Mouse (Mus musculus): ENCODE results near the gene Xpo5. TPM values are rescaled to one million over a fixed set of nuclear protein-coding genes. Genes with fewer than 3 reads are reported as not detected.

Xpo5 gene
- polyA plus RNA-seq, 1 experiment from 2014 or later, result 29.9 TPM

DNA sequence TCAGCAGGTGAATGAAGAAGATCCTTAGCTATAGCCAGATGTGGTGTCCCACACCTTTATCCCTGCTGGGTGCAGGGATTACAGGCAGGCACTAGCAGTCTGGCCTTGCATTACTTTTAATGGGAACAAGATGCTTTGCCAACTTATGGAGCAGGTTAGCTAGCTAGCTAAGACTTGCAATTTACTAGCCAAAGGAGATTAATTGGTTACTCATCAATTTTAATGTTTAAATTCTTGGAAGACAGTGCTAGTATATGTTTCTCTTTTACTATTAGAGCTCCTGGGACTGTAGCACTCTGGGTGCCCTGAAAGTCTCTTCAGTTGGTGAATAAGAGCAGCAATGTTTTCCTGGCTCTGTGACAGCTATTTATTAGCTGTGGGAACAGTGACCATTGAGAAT lies 4.1 kb downstream of the Xpo5 start:
- no peak overlapping the region for H3K4me2 ChIP-seq
- H3K27ac ChIP-seq (replicated peaks), result no peak overlapping the region
- H3K4me3 ChIP-seq (replicated peaks), result no peak overlapping the region
- H3K9me3 ChIP-seq (replicated peaks), result no peaks in the 10 kb centered on the region
- H3K27me3 ChIP-seq (replicated peaks), result no peaks in the 10 kb centered on the region
- H3K9ac ChIP-seq (replicated peaks), result no peak overlapping the region
- H3K4me1 ChIP-seq, result peaks cover 19% of the 10 kb centered on the region
- H3K36me3 ChIP-seq, result peaks cover 65% of the 10 kb centered on the region
- ATAC-seq (ENCODE audit: low FRiP score), result no peak

DNA sequence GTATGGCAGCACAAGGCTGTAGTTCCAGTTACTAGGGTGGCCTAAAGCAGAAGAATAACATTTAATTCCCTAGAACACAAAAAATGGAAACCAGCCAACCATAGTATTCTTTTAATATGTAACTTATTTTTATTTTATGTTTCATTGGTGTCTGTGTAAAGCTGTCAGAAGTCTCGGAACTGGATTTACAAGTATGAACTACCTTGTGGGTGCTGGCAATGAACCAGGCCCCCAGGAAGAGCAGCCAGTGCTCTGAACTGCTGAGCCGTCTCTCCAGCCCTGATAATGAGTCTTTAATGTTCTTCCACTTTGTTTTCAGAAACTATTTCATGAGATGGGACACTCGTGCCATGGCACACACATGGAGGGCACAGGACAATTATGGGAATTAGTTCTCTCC lies 8.0 kb downstream of the Xpo5 start:
- H3K36me3 ChIP-seq, result peaks cover 88% of the 10 kb centered on the region
- WGBS, result 97% methylated on average over 3 of the region's 3 CpGs
- H3K27ac ChIP-seq (replicated peaks), result no peak overlapping the region
- no peak overlapping the region for H3K4me3 ChIP-seq (replicated peaks)
- no peaks in the 10 kb centered on the region for H3K9me3 ChIP-seq (replicated peaks)
- H3K27me3 ChIP-seq (replicated peaks), result no peaks in the 10 kb centered on the region
- no peak overlapping the region for H3K4me2 ChIP-seq
- H3K4me1 ChIP-seq, result no peaks in the 10 kb centered on the region
- ATAC-seq (ENCODE audit: low FRiP score), result no peak
- no peak overlapping the region for H3K9ac ChIP-seq (replicated peaks)

DNA sequence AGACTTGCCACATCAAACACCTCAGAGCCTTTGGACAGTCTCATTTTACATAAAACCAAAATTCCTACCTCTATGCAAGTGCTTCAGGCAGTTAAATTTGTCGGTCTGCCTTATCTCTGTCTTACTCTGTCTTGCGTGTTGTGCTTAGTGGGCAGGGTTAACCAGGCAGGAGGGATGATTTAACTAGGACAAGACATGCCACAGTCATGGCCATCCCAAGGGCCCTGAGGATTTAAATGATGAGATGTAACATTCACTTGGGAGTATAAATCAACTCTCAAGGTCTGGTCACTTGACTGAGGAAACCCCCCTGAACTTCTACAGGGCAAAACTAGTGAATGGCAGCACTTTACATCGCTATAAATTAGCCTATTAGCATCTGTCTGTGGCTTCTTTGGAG lies 19.0 kb downstream of the Xpo5 start:
- Histone ChIP-seq H3K27me3 (replicated peaks) (no peaks in the 10 kb centered on the region), H3K4me2 (no peak overlapping the region), H3K4me3 (replicated peaks) (no peak overlapping the region), H3K27ac (replicated peaks) (no peak overlapping the region), H3K9ac (replicated peaks) (no peak overlapping the region), H3K9me3 (replicated peaks) (no peaks in the 10 kb centered on the region), H3K36me3 (peaks cover 98% of the 10 kb centered on the region), H3K4me1 (no peaks in the 10 kb centered on the region)
- no peak for ATAC-seq (ENCODE audit: low FRiP score)
- WGBS, result 88% methylated on average over 3 of the region's 3 CpGs

DNA sequence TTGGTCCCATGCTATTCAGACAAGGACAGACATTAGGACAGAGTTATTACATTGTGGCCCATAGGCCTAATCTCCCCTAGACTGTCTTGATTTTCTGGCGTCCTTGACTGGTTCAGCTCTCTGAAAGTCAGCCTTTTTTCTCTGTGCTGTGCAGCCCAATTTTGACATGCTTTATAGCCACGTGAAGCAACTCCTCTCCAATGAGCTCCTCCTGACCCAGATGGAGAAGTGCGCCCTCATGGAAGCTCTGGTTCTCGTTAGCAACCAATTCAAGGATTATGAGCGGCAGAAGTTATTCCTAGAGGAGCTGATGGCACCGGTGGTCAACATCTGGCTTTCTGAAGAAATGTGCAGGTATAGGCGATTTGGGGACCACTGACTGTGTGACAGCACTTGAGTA lies 25.0 kb downstream of the Xpo5 start:
- ATAC-seq (ENCODE audit: low FRiP score), result no peak
- Histone ChIP-seq H3K9me3 (replicated peaks) (no peaks in the 10 kb centered on the region), H3K4me3 (replicated peaks) (no peak overlapping the region), H3K36me3 (peaks cover 92% of the 10 kb centered on the region), H3K27me3 (replicated peaks) (no peaks in the 10 kb centered on the region), H3K4me1 (no peaks in the 10 kb centered on the region), H3K9ac (replicated peaks) (no peak overlapping the region), H3K27ac (replicated peaks) (no peak overlapping the region), H3K4me2 (no peak overlapping the region)
- WGBS, result 90% methylated on average over 7 of the region's 7 CpGs

DNA sequence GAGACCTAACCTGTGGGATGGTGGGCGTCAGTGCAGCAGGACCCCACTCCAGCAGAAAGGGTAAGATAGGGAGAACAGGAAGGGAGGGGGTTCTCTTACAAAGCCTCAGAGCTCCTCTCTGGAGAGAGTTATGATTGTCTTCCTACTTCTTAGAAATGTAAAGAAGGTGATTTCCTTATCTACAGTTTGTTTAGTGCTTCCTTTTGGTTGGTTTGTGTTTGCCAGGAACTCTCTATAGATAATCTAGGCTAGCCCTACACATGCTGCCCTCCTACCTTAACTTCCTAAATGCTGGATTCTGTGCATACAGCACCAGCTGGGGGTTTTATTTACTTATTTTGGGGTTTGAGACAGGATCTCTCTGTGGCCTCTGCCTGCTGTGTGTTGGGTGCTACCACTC lies 33.5 kb downstream of the Xpo5 start:
- no peaks in the 10 kb centered on the region for H3K9me3 ChIP-seq (replicated peaks)
- peaks cover 76% of the 10 kb centered on the region for H3K36me3 ChIP-seq
- H3K27me3 ChIP-seq (replicated peaks), result no peaks in the 10 kb centered on the region
- WGBS, result 86% methylated on average over 1 of the region's 1 CpGs
- no peak overlapping the region for H3K9ac ChIP-seq (replicated peaks)
- no peak for ATAC-seq (ENCODE audit: low FRiP score)
- no peak overlapping the region for H3K4me2 ChIP-seq
- H3K27ac ChIP-seq (replicated peaks), result no peak overlapping the region
- no peaks in the 10 kb centered on the region for H3K4me1 ChIP-seq
- H3K4me3 ChIP-seq (replicated peaks), result no peak overlapping the region

DNA sequence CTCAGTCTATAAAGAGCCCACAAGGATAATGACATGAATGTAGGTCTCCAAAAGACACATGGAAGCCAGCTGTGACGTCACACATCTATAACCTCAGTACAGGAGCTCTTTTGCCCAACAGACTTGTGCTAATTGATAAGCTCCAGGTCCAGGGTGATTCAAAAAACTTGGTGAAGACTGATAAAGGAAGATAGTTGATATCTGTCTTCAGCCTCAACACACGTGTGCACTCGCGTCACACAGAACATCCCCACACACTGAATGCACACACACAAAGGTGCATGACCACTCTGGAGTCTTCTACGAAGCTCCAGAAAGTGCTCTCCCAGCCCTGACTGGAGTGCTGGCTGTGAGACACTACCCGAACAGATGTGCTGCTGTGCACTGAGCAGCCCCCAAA lies 34.5 kb downstream of the Xpo5 start:
- no peaks in the 10 kb centered on the region for H3K9me3 ChIP-seq (replicated peaks)
- WGBS, result 91% methylated on average over 6 of the region's 6 CpGs
- H3K27me3 ChIP-seq (replicated peaks), result no peaks in the 10 kb centered on the region
- H3K36me3 ChIP-seq, result peaks cover 77% of the 10 kb centered on the region
- H3K4me1 ChIP-seq, result no peaks in the 10 kb centered on the region
- H3K4me2 ChIP-seq, result no peak overlapping the region
- H3K9ac ChIP-seq (replicated peaks), result no peak overlapping the region
- H3K27ac ChIP-seq (replicated peaks), result no peak overlapping the region
- no peak overlapping the region for H3K4me3 ChIP-seq (replicated peaks)
- no peak for ATAC-seq (ENCODE audit: low FRiP score)

DNA sequence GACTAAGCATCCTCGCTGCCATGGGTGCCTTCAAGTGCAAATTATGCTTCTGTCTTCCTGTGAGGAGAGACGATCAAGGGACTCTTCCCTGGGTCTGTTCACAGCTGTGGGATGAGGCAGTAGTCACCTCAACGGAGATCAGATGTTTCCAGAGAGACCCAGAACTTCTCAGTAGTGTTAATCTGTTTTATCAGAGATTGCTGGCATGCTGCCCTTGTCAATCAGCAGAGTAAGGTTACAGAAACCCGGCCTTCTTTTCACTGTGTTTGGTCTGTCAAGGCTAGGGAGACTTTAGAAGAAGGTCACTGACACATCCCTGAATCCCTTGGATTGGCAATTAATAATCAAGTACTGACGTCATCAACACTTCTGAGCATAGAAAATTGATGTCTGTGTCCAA lies 34.9 kb downstream of the Xpo5 start:
- Histone ChIP-seq H3K4me1 (no peaks in the 10 kb centered on the region), H3K9me3 (replicated peaks) (no peaks in the 10 kb centered on the region), H3K4me2 (no peak overlapping the region), H3K36me3 (peaks cover 81% of the 10 kb centered on the region), H3K27me3 (replicated peaks) (no peaks in the 10 kb centered on the region), H3K4me3 (replicated peaks) (no peak overlapping the region), H3K27ac (replicated peaks) (no peak overlapping the region), H3K9ac (replicated peaks) (no peak overlapping the region)
- 82% methylated on average over 5 of the region's 5 CpGs for WGBS
- no peak for ATAC-seq (ENCODE audit: low FRiP score)

DNA sequence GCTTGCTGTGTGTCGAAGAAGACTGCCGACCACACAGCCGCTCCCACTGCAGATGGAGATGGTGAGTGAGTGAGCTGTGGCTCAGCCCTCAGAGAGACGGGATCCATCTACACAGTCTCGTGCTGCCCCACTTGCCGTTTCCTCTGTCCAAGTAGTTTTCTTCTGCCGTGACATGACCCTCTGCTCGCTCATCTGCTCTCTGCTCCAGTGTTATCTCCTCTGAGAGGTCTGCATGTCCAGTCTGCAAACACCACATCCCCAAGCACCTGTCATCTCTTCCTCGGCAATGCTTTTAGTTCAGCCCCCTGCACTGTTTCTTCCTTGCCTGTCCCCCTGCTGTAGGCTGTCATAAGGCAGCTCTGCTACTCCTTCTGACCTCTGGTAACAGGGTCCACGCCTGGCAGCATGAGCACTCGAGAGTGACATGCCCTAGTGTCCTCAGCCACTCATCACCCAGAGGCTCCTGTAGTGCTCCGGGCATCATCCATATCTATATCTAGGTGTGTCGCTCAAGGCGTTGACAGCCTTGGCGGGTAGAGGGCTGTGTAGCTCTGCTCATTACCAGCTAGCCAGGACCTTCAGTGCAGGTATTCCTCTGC lies 37.0 kb downstream of the Xpo5 start:
- no peak overlapping the region for H3K4me3 ChIP-seq (replicated peaks)
- peaks cover 85% of the 10 kb centered on the region for H3K36me3 ChIP-seq
- no peak overlapping the region for H3K4me2 ChIP-seq
- WGBS, result 94% methylated on average over 15 of the region's 15 CpGs
- H3K4me1 ChIP-seq, result 0 out of 2 replicates have a peak, but pooled peaks cover 4% of the 10 kb centered on the region
- no peaks in the 10 kb centered on the region for H3K9me3 ChIP-seq (replicated peaks)
- H3K27me3 ChIP-seq (replicated peaks), result no peaks in the 10 kb centered on the region
- no peak overlapping the region for H3K27ac ChIP-seq (replicated peaks)
- H3K9ac ChIP-seq (replicated peaks), result no peak overlapping the region
- ATAC-seq (ENCODE audit: low FRiP score), result no peak

DNA sequence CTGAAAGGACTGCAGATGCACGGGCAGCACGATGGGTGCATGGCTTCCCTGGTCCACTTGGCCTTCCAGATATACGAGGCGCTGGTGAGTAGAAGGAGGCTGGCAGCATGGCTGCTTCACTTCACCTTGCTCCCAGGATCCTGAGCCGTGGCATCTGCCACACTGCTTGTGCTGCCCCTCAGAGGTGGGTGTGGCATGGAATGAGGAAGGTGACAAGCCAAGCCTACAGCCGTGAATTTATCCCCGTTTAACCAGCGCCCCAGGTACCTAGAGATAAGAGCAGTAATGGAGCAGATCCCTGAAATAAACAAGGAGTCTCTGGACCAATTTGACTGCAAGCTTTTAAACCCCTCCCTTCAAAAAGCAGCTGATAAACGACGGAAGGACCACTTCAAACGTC lies 38.9 kb downstream of the Xpo5 start:
- H3K27ac ChIP-seq (replicated peaks), result no peak overlapping the region
- no peak overlapping the region for H3K4me2 ChIP-seq
- no peak overlapping the region for H3K9ac ChIP-seq (replicated peaks)
- H3K4me1 ChIP-seq, result peaks cover 10% of the 10 kb centered on the region
- no peaks in the 10 kb centered on the region for H3K9me3 ChIP-seq (replicated peaks)
- peaks cover 94% of the 10 kb centered on the region for H3K36me3 ChIP-seq
- WGBS, result 82% methylated on average over 11 of the region's 11 CpGs
- ATAC-seq (ENCODE audit: low FRiP score), result no peak
- no peaks in the 10 kb centered on the region for H3K27me3 ChIP-seq (replicated peaks)
- H3K4me3 ChIP-seq (replicated peaks), result no peak overlapping the region

DNA sequence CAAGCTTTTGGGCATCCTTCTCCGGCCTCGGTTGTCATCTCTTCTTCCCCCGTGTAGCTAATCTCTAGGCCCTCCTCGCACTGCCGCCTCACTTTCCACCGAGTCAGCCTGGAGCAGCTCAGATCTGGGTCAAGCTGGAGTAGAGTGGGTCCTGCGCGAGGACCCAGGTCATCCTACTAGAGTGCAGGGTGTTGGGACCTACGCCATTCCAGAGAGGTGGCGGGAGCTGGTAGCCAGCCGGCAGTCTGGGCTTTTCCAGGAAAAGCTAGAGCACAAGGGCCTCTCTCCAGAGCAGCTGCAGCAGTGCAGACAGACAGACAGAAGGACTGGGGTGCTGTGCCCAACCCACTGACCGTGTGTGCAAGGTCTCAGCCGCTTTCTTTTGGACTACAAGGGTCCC lies 39.7 kb downstream of the Xpo5 start:
- WGBS, result 92% methylated on average over 13 of the region's 13 CpGs
- no peaks in the 10 kb centered on the region for H3K27me3 ChIP-seq (replicated peaks)
- no peak overlapping the region for H3K4me2 ChIP-seq
- H3K4me3 ChIP-seq (replicated peaks), result no peak overlapping the region
- H3K4me1 ChIP-seq, result peaks cover 17% of the 10 kb centered on the region
- H3K36me3 ChIP-seq, result peaks cover 89% of the 10 kb centered on the region
- ATAC-seq (ENCODE audit: low FRiP score), result no peak
- no peak overlapping the region for H3K9ac ChIP-seq (replicated peaks)
- H3K27ac ChIP-seq (replicated peaks), result no peak overlapping the region
- no peaks in the 10 kb centered on the region for H3K9me3 ChIP-seq (replicated peaks)

DNA sequence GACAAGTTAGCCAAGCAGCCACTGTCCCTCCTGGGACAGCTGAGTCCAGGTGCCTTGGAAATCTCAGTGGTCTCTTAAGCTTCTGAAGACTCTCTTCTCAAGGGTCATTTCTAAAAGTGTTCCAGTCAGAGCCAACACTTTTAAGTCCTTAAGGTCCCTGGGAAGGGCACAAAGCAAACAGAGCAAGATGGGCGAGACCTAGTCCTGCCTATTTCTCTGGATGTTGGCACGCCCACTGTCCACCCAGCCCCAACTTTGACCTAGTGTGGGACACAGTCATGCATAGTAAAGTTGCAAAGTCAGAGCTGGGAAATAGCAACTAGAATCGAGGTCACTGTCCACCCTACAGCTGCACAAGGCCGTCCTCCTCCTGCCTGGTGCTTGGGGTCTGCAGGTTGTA lies 40.4 kb downstream of the Xpo5 start:
- no peak overlapping the region for H3K9ac ChIP-seq (replicated peaks)
- H3K4me2 ChIP-seq, result no peak overlapping the region
- ATAC-seq (ENCODE audit: low FRiP score), result no peak
- H3K27ac ChIP-seq (replicated peaks), result no peak overlapping the region
- no peaks in the 10 kb centered on the region for H3K27me3 ChIP-seq (replicated peaks)
- H3K36me3 ChIP-seq, result peaks cover 83% of the 10 kb centered on the region
- peaks cover 17% of the 10 kb centered on the region for H3K4me1 ChIP-seq
- no peak overlapping the region for H3K4me3 ChIP-seq (replicated peaks)
- no peaks in the 10 kb centered on the region for H3K9me3 ChIP-seq (replicated peaks)
- WGBS, result 87% methylated on average over 4 of the region's 4 CpGs

DNA sequence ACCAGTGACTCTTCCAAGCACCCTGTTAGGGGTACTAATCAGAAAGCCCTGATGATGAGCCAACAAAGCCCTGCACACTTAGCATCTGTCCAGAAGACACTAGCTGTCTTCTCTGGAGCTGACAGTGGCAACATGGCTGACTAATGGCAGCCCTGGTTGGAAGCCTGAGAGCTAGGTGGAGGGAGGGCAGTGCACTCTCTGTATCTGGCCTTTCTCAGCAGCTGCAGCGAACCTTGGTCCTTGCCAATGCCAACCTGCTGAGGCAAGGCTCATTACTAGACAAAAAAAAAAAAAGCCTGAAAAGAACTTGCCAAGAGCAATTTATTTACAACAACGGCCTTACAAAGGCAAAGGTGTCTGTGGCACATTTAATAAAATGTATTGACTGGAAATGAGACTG lies 41.0 kb downstream of the Xpo5 start:
- no peak overlapping the region for H3K9ac ChIP-seq (replicated peaks)
- peaks cover 19% of the 10 kb centered on the region for H3K4me1 ChIP-seq
- no peak overlapping the region for H3K27ac ChIP-seq (replicated peaks)
- ATAC-seq (ENCODE audit: low FRiP score), result no peak
- H3K36me3 ChIP-seq, result peaks cover 79% of the 10 kb centered on the region
- H3K27me3 ChIP-seq (replicated peaks), result no peaks in the 10 kb centered on the region
- no peak overlapping the region for H3K4me2 ChIP-seq
- H3K9me3 ChIP-seq (replicated peaks), result no peaks in the 10 kb centered on the region
- 35% methylated on average over 2 of the region's 2 CpGs for WGBS
- no peak overlapping the region for H3K4me3 ChIP-seq (replicated peaks)

DNA sequence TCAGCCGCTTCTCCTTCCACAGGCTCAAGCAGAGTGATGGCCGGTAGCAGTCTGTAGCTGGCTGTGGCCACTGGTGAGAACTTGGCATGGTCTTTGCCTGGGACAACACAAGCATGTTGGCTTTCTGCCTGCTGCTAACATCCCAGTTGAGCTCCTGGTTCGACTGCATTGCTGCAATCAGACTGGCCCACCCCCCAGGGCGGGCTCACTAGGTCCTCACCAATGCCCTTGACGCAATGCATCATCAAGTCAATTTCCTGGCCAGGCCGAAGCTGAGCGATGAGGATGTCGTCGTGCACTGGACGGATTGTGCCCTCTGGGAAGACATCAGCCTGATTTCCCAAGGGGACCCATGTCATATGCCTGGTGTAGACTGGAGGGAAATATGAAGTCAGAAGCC lies 42.0 kb downstream of the Xpo5 start:
- H3K9me3 ChIP-seq (replicated peaks), result no peaks in the 10 kb centered on the region
- no peak for ATAC-seq (ENCODE audit: low FRiP score)
- H3K4me3 ChIP-seq (replicated peaks), result no peak overlapping the region
- no peak overlapping the region for H3K27ac ChIP-seq (replicated peaks)
- peaks cover 76% of the 10 kb centered on the region for H3K36me3 ChIP-seq
- no peaks in the 10 kb centered on the region for H3K27me3 ChIP-seq (replicated peaks)
- no peak overlapping the region for H3K9ac ChIP-seq (replicated peaks)
- WGBS, result 67% methylated on average over 10 of the region's 10 CpGs
- peaks cover 29% of the 10 kb centered on the region for H3K4me1 ChIP-seq
- no peak overlapping the region for H3K4me2 ChIP-seq
